ENCODE assay signal across 22 mouse cellular contexts in the genomic region with DNA sequence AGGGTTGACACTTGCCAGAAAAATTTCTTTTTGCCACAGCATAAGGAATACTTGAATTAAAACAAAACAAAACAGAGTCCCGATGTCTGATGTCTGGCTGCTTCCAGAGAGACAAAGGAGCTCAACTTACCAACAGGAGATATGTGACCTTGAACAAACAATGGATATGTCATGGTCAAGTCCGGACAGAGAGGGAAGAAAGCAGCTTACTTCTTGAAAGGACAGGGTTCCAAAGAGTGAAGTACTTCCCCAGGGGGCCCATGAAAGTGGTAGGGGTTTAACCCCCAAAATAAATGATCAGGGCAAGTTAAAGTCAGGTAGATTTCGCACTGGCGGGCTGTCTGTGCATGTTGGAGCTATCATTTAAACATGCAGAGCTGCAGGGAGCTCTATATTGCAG. TPM values are rescaled to one million over a fixed set of nuclear protein-coding genes. Genes with fewer than 3 reads are reported as not detected.
DNase-seq lines count a peak whose midpoint lies in the region; ATAC-seq and TF ChIP-seq lines count a peak whose summit lies in the region.
"Had no signal": no experiment of that assay in that cellular context is flagged by ENCODE, and none has a peak within 500 bp of the region (broad histone marks: within the 10 kb centered on the region; RNA-seq: fewer than 3 reads in every experiment).

No protein-coding gene starts in this region.

- no peak overlapping the region for H3K4me2 ChIP-seq in kidney, embryonic 14.5 days (replicated peaks; ENCODE audit: low read depth, low read length)
- no peak overlapping the region for H3K4me2 ChIP-seq in forebrain, postnatal 0 days (ENCODE audit: low read depth)
- H3K4me2 ChIP-seq: embryonic facial prominence, embryonic 13.5 days; forebrain, embryonic 13.5 days; hindbrain, embryonic 12.5 days had no signal

- no peak for TF ChIP-seq EP300 in ES-Bruce4 (IDR thresholded peaks at IDR 0.05; ENCODE audit: insufficient read depth, low read depth, low read length)

- DNase-seq in kidney, adult 8-10 months = no peak
- DNase-seq in lung, postnatal 10 days = peak; percentile 0
- no peak for DNase-seq in lung, adult 18-20 months
- peak; percentile 50 for DNase-seq in ZHBTc4 (ENCODE audit: low read depth, low spot score)
- no peak for DNase-seq in forebrain, postnatal 0 days
- DNase-seq: adrenal gland, adult 8-10 months; adrenal gland, postnatal 36 days; gastrocnemius, adult 2 months; gastrocnemius, postnatal 36 days; heart, adult 18-20 months; heart, postnatal 10 days; heart, postnatal 4 days had no signal

- no peak overlapping the region for H3K27ac ChIP-seq in kidney, embryonic 14.5 days (ENCODE audit: low read depth, low read length)
- no peak overlapping the region for H3K27ac ChIP-seq in ES-Bruce4 (ENCODE audit: insufficient read depth, low read length)
- no peak overlapping the region for H3K27ac ChIP-seq in forebrain, postnatal 0 days (ENCODE audit: low read depth, low read length)
- H3K27ac ChIP-seq: embryonic facial prominence, embryonic 13.5 days; forebrain, embryonic 13.5 days; gastrocnemius, adult 2 months; heart, embryonic 10.5 days; hindbrain, embryonic 12.5 days had no signal

- H3K9me3 ChIP-seq in kidney, embryonic 14.5 days (ENCODE audit: control insufficient read depth, low read length) = no peaks in the 10 kb centered on the region
- H3K9me3 ChIP-seq in ES-Bruce4 (replicated peaks; ENCODE audit: control insufficient read depth, insufficient read depth, low read length, poor library complexity, severe bottlenecking) = no peaks in the 10 kb centered on the region
- no peaks in the 10 kb centered on the region for H3K9me3 ChIP-seq in forebrain, postnatal 0 days (ENCODE audit: low read length)
- H3K9me3 ChIP-seq: embryonic facial prominence, embryonic 13.5 days; forebrain, embryonic 13.5 days; heart, embryonic 10.5 days; hindbrain, embryonic 12.5 days had no signal

- H3K9ac ChIP-seq in kidney, embryonic 14.5 days (ENCODE audit: low read depth, low read length) = no peak overlapping the region
- 0 out of 2 replicates have a peak overlapping the region, but pooled peaks have one; percentile 16 for H3K9ac ChIP-seq in ES-Bruce4 (ENCODE audit: low read depth, poor library complexity, severe bottlenecking)
- no peak overlapping the region for H3K9ac ChIP-seq in forebrain, postnatal 0 days
- H3K9ac ChIP-seq: embryonic facial prominence, embryonic 13.5 days; forebrain, embryonic 13.5 days; hindbrain, embryonic 12.5 days had no signal

- peaks cover 6% of the 10 kb centered on the region; the same call in 1 of the 2 replicates for H3K4me1 ChIP-seq in kidney, embryonic 14.5 days (ENCODE audit: control insufficient read depth, insufficient read depth, low read length)
- H3K4me1 ChIP-seq in ES-Bruce4 (ENCODE audit: control insufficient read depth, insufficient read depth, low read length) = no peaks in the 10 kb centered on the region
- no peaks in the 10 kb centered on the region for H3K4me1 ChIP-seq in forebrain, postnatal 0 days (ENCODE audit: insufficient read depth)
- H3K4me1 ChIP-seq: embryonic facial prominence, embryonic 13.5 days; forebrain, embryonic 13.5 days; hindbrain, embryonic 12.5 days had no signal

- no peak for TF ChIP-seq POLR2A in ES-Bruce4 (IDR thresholded peaks at IDR 0.05; ENCODE audit: insufficient read depth, low read length)

- ATAC-seq in kidney, embryonic 14.5 days (ENCODE audit: low FRiP score, low TSS enrichment) = peak; percentile 39; the same call in 1 of the 2 replicates
- ATAC-seq in forebrain, postnatal 0 days = no peak
- ATAC-seq: forebrain, embryonic 13.5 days; hindbrain, embryonic 16.5 days; inflammation-experienced regulatory T-cells, adult 6 months; Patski had no signal

- H3K4me3 ChIP-seq in kidney, embryonic 14.5 days (ENCODE audit: low read length) = no peak overlapping the region
- peak overlapping the region; percentile 56 for H3K4me3 ChIP-seq in ES-Bruce4 (ENCODE audit: low read depth, low read length)
- H3K4me3 ChIP-seq in forebrain, postnatal 0 days (ENCODE audit: low read depth, low read length) = no peak overlapping the region
- H3K4me3 ChIP-seq: embryonic facial prominence, embryonic 13.5 days; forebrain, embryonic 13.5 days; gastrocnemius, adult 2 months; heart, embryonic 10.5 days; hindbrain, embryonic 12.5 days had no signal

- no peak for TF ChIP-seq CTCF in ES-Bruce4 (IDR thresholded peaks at IDR 0.05; ENCODE audit: low read depth, low read length)
- TF ChIP-seq CTCF in forebrain, postnatal 0 days (IDR thresholded peaks at IDR 0.05; ENCODE audit: low read depth) = no peak

- no peaks in the 10 kb centered on the region for H3K27me3 ChIP-seq in kidney, embryonic 14.5 days (ENCODE audit: control insufficient read depth, insufficient read depth, low read length)
- no peaks in the 10 kb centered on the region for H3K27me3 ChIP-seq in ES-Bruce4 (ENCODE audit: control insufficient read depth, insufficient read depth, low read length, poor library complexity, severe bottlenecking)
- H3K27me3 ChIP-seq in forebrain, postnatal 0 days (ENCODE audit: insufficient read depth, low read length) = no peaks in the 10 kb centered on the region
- H3K27me3 ChIP-seq: CH12.LX; embryonic facial prominence, embryonic 13.5 days; forebrain, embryonic 13.5 days; hindbrain, embryonic 12.5 days; Patski had no signal

- 41% methylated on average over 4 of the region's 4 CpGs for WGBS in kidney, embryonic 14.5 days
- WGBS in forebrain, postnatal 0 days = 67% methylated on average over 4 of the region's 4 CpGs

- H3K36me3 ChIP-seq in kidney, embryonic 14.5 days (ENCODE audit: control insufficient read depth, insufficient read depth, low read length) = no peaks in the 10 kb centered on the region
- no peaks in the 10 kb centered on the region for H3K36me3 ChIP-seq in ES-Bruce4 (ENCODE audit: control insufficient read depth, insufficient read depth, low read length, poor library complexity, severe bottlenecking)
- H3K36me3 ChIP-seq in forebrain, postnatal 0 days (ENCODE audit: insufficient read depth) = no peaks in the 10 kb centered on the region
- H3K36me3 ChIP-seq: embryonic facial prominence, embryonic 13.5 days; heart, embryonic 10.5 days; hindbrain, embryonic 12.5 days had no signal

RNA-seq across cellular contexts. Expression of a gene that starts 43.2 kb away (rescaled TPM):
- polyA plus RNA-seq in kidney, embryonic 14.5 days (2014; fragmentation: Nextera tagmentation; extraction: Ambion mirVana) = 15.2 and 19.7 TPM in 2 replicates
- polyA plus RNA-seq in ES-Bruce4 (2011; ENCODE audit: insufficient read depth, insufficient read length, low read depth, missing spikeins) = 39.3 and 43.1 TPM in 2 replicates
- total RNA-seq in forebrain, postnatal 0 days (2014; rRNA removed) = 92.9 and 111 TPM in 2 replicates
- polyA plus RNA-seq in forebrain, postnatal 0 days (2015; fragmentation: Nextera tagmentation; extraction: Ambion mirVana) = 14.0 and 25.2 TPM in 2 replicates

Comparison
In these comparisons a context has a peak if more than half of its experiments do, and no peak if none do; other contexts are left out.
1. DNase-seq: peak in lung, postnatal 10 days (single experiment) and ZHBTc4 (single experiment); none in kidney, adult 8-10 months (0 of 2), lung, adult 18-20 months (0 of 2) and forebrain, postnatal 0 days (single experiment).